Mouse (Mus musculus): ENCODE results near the gene Cntrl. TPM values are rescaled to one million over a fixed set of nuclear protein-coding genes. Genes with fewer than 3 reads are reported as not detected.

Gene Cntrl
- total RNA-seq, 2 experiments from 2014 or later: 6.7 to 11.0 TPM

GRCm38 (mm10) chr2:35166816-35167215, 57.5 kb downstream of the Cntrl start:
- no peak for DNase-seq (ENCODE audit: low spot score in 2 of 2)
- intact Hi-C loops (cut with DNase I): no loop called here

- DNase-seq (ENCODE audit: low spot score in 2 of 2): no peak
- intact Hi-C loops (cut with DNase I): no loop called here
These were observed 60.2 kb downstream of the Cntrl start for GRCm38 (mm10) chr2:35169452-35169851.

- intact Hi-C loops (cut with DNase I): no loop called here
- no peak for DNase-seq (ENCODE audit: low spot score in 2 of 2)
These were observed 62.1 kb downstream of the Cntrl start for GRCm38 (mm10) chr2:35171341-35171861.

GRCm38 (mm10) chr2:35172246-35172645, 63.0 kb downstream of the Cntrl start:
- intact Hi-C loops (cut with DNase I): no loop called here
- DNase-seq (ENCODE audit: low spot score in 2 of 2): no peak

GRCm38 (mm10) chr2:35173666-35174065, 64.4 kb downstream of the Cntrl start:
- no peak for DNase-seq (ENCODE audit: low spot score in 2 of 2)
- intact Hi-C loops (cut with DNase I): no loop called here

GRCm38 (mm10) chr2:35174100-35174499, 64.8 kb downstream of the Cntrl start:
- no peak for DNase-seq (ENCODE audit: low spot score in 2 of 2)

GRCm38 (mm10) chr2:35175281-35176065, 66.2 kb downstream of the Cntrl start:
- intact Hi-C loops (cut with DNase I): no loop called here
- DNase-seq (ENCODE audit: low spot score in 2 of 2): peak; percentile 32 to 37

More at GRCm38 (mm10) chr2:35174100-35174499, 64.8 kb downstream of the Cntrl start:
- intact Hi-C loops (cut with DNase I): no loop called here

- intact Hi-C loops (cut with DNase I): no loop called here
- no peak for DNase-seq (ENCODE audit: low spot score in 2 of 2)
These were observed 68.9 kb downstream of the Cntrl start for GRCm38 (mm10) chr2:35178153-35178552.

GRCm38 (mm10) chr2:35183115-35183673, 73.9 kb downstream of the Cntrl start:
- DNase-seq (ENCODE audit: low spot score in 2 of 2): no peak
- intact Hi-C loops (cut with DNase I): no loop called here

- intact Hi-C loops (cut with DNase I): no loop called here
- DNase-seq (ENCODE audit: low spot score in 2 of 2): no peak
These were observed 79.6 kb downstream of the Cntrl start for GRCm38 (mm10) chr2:35188929-35189328.

- no peak for DNase-seq (ENCODE audit: low spot score in 2 of 2)
- intact Hi-C loops (cut with DNase I): no loop called here
These were observed 84.7 kb downstream of the Cntrl start for GRCm38 (mm10) chr2:35193976-35194375.

- DNase-seq (ENCODE audit: low spot score in 2 of 2): no peak
- intact Hi-C loops (cut with DNase I): no loop called here
These were observed 86.6 kb downstream of the Cntrl start for GRCm38 (mm10) chr2:35195626-35196544.

GRCm38 (mm10) chr2:35199541-35199940, 90.2 kb downstream of the Cntrl start:
- intact Hi-C loops (cut with DNase I): no loop called here
- no peak for DNase-seq (ENCODE audit: low spot score in 2 of 2)

GRCm38 (mm10) chr2:35199971-35200897, 90.9 kb downstream of the Cntrl start:
- DNase-seq (ENCODE audit: low spot score in 2 of 2): peak; percentile 44 to 53
- intact Hi-C loops (cut with DNase I): no loop called here

GRCm38 (mm10) chr2:35200898-35201668, 91.8 kb downstream of the Cntrl start, which contains the start of gene Rab14:
Gene Rab14, minus strand, starts transcription at chr2:35201120.
- intact Hi-C loops (cut with DNase I): no loop called here
- peak; percentile 99 to 100 for DNase-seq (ENCODE audit: low spot score in 2 of 2)

- intact Hi-C loops (cut with DNase I): no loop called here
- DNase-seq (ENCODE audit: low spot score in 2 of 2): no peak
These were observed 94.4 kb downstream of the Cntrl start for GRCm38 (mm10) chr2:35203729-35204128.

GRCm38 (mm10) chr2:35206761-35207160, 97.5 kb downstream of the Cntrl start:
- intact Hi-C loops (cut with DNase I): no loop called here
- DNase-seq (ENCODE audit: low spot score in 2 of 2): no peak

- no peak for DNase-seq (ENCODE audit: low spot score in 2 of 2)
- intact Hi-C loops (cut with DNase I): no loop called here
These were observed 98.8 kb downstream of the Cntrl start for GRCm38 (mm10) chr2:35208054-35208453.
